Mouse (Mus musculus) midbrain, embryonic 13.5 days (tissue): ENCODE results near the gene Trim14. TPM values are rescaled to one million over a fixed set of nuclear protein-coding genes. Genes with fewer than 3 reads are reported as not detected.

Experiments
- ATAC-seq: fragments of 200-750 bp; cut with Nextera tagmentation; 2 replicates; pipeline ENCODE4 v1.8.0; 2017; ENCODE audit warnings: mild to moderate bottlenecking, moderate TSS enrichment, moderate library complexity
- H3K27ac ChIP-seq: fragments of 300-500 bp; sonication (generic); 2 replicates; pipeline ENCODE4 v1.5.1; 2015; ENCODE audit warnings: inconsistent platforms, mild to moderate bottlenecking, moderate library complexity
- H3K27me3 ChIP-seq: fragments of 300-500 bp; sonication (generic); 2 replicates; pipeline ENCODE4 v1.6.1; 2015; ENCODE audit warnings: mild to moderate bottlenecking, inconsistent platforms
- H3K36me3 ChIP-seq: fragments of 300-500 bp; sonication (generic); 2 replicates; pipeline ENCODE4 v1.6.1; 2015; ENCODE audit warnings: mild to moderate bottlenecking, inconsistent platforms
- H3K4me1 ChIP-seq: fragments of 300-500 bp; sonication (generic); replicated peaks from 2 replicates; pipeline ENCODE4 v1.6.1; 2015; ENCODE audit warnings: inconsistent platforms
- H3K4me2 ChIP-seq: fragments of 300-500 bp; sonication (generic); replicated peaks from 2 replicates; pipeline ENCODE4 v1.6.1; 2015; ENCODE audit warnings: moderate library complexity, mild to moderate bottlenecking, inconsistent platforms
- H3K4me3 ChIP-seq: fragments of 300-500 bp; sonication (generic); replicated peaks from 2 replicates; pipeline ENCODE4 v1.5.1; 2015; ENCODE audit warnings: mild to moderate bottlenecking, inconsistent platforms
- H3K9ac ChIP-seq: fragments of 300-500 bp; sonication (generic); replicated peaks from 2 replicates; pipeline ENCODE4 v1.6.1; 2015; ENCODE audit warnings: mild to moderate bottlenecking, inconsistent platforms
- H3K9me3 ChIP-seq: fragments of 300-500 bp; sonication (generic); 2 replicates; pipeline ENCODE4 v1.6.1; 2016; ENCODE audit warnings: mild to moderate bottlenecking, inconsistent platforms
- WGBS: fragments of 180-500 bp; shearing (Covaris S2); methylation state at CpG from one replicate; pipeline ENCODE4 v1.1.7; 2015; 5-methylcytosine and 5-hydroxymethylcytosine counted together
- polyA plus RNA-seq: library from polyadenylated mRNA; unstranded; fragments of >200 nt; fragmentation: Nextera tagmentation; extraction: Ambion mirVana; gene quantifications from 2 replicates; pipeline ENCODE4 v1.2.1, GENCODE M21; 2015

Gene Trim14
- polyA plus RNA-seq, 1 experiment from 2014 or later = 0.57 TPM

DNA sequence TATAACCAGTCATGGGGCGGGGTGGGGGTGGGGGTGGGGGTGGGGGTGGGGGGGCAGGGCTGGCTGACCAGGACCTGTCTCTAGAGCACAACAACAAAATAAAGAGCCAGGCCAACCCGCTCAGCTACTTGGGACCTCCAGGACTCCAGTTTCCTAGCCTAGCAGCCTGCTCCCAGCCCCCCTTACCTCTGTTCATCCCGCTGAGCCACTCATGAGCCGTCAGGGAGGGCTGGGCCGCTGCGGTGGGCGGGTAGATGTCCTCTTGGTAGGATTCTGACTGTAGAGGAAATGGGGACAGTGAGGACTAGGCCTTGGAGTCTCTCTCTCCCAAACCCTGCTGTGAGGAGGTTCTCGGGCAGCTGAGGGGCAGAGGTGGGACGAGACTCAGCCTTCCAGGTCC lies 5.8 kb upstream of the Trim14 start:
- WGBS = 47% methylated on average over 9 of the region's 9 CpGs
- H3K36me3 ChIP-seq = no peaks in the 10 kb centered on the region; the same call in 1 of the 2 replicates
- peaks cover 3% of the 10 kb centered on the region; the same call in 1 of the 2 replicates for H3K4me1 ChIP-seq
- H3K27me3 ChIP-seq = peaks cover 21% of the 10 kb centered on the region
- H3K4me3 ChIP-seq = no peak overlapping the region
- no peak overlapping the region for H3K4me2 ChIP-seq
- H3K9me3 ChIP-seq = no peaks in the 10 kb centered on the region
- no peak for ATAC-seq
- H3K9ac ChIP-seq = no peak overlapping the region
- H3K27ac ChIP-seq = no peak overlapping the region

DNA sequence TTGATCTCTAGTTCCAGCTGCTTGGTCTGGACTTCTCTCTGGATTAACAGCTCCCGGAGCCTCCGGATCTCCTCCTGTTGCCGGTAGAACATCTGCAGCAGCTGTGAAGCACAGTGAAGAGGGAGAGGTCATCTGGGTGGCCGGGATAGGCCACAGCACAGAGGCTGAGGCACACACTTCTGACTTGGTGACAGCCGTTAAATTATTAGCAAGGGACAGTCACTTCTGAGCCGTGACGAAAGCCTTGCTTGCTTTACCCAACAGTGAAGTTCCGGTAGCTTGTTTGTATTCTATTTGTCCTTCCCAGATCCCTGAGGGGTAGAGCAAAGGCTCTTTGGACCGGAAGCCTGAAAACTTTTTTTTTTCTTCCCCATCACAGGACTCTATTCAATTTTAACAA lies 3.2 kb upstream of the Trim14 start:
- peaks cover 47% of the 10 kb centered on the region for H3K27me3 ChIP-seq
- H3K9me3 ChIP-seq = no peaks in the 10 kb centered on the region
- H3K4me1 ChIP-seq = peaks cover 12% of the 10 kb centered on the region
- no peak overlapping the region for H3K9ac ChIP-seq
- H3K4me2 ChIP-seq = no peak overlapping the region
- WGBS = 71% methylated on average over 9 of the region's 9 CpGs
- H3K27ac ChIP-seq = no peak overlapping the region
- no peak for ATAC-seq
- H3K36me3 ChIP-seq = no peaks in the 10 kb centered on the region; the same call in 1 of the 2 replicates
- H3K4me3 ChIP-seq = no peak overlapping the region

DNA sequence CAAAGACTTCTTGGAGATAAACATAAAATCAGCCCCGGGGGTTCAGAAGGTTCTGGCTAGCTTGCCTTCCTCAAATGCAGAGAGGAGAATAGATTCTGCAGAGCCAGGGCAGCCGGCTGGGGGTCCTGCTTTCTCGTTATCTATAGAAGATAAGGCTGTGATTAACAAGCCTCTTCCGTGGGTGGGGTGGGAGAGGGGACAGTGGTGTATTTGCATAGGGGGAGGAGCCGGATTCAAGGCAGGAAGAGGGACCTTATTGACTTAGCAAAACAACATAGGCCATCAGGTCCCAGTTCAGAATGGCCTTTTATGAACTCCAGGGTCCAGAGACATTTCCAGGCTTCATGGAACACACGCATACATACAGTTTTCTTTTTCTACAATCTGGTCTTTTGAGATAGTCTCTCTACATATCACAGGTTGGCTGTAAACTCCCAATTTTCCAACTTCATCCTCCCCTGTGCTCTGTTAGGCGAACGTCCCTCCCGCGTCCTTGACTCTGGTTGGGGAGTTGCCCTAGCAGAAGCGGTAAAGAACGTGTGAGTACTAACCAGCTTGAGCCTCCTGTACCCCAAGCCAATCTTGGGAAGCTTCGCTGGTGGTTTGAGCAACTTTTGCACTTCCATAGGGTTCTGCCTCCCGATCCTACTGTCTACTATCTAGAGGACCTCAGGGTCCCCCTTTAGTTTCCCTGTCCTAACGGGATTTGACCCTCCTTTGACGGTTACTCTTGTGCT lies 679 bp downstream of the Trim14 start:
- Histone ChIP-seq H3K4me2 (peak overlapping the region; percentile 64), H3K4me3 (peak overlapping the region; percentile 42), H3K27me3 (peaks cover 69% of the 10 kb centered on the region), H3K9ac (peak overlapping the region; percentile 59), H3K36me3 (no peaks in the 10 kb centered on the region), H3K9me3 (no peaks in the 10 kb centered on the region), H3K27ac (no peak overlapping the region), H3K4me1 (peaks cover 15% of the 10 kb centered on the region)
- 9% methylated on average over 16 of the region's 16 CpGs for WGBS
- ATAC-seq = peak; percentile 9; the same call in 1 of the 2 replicates

DNA sequence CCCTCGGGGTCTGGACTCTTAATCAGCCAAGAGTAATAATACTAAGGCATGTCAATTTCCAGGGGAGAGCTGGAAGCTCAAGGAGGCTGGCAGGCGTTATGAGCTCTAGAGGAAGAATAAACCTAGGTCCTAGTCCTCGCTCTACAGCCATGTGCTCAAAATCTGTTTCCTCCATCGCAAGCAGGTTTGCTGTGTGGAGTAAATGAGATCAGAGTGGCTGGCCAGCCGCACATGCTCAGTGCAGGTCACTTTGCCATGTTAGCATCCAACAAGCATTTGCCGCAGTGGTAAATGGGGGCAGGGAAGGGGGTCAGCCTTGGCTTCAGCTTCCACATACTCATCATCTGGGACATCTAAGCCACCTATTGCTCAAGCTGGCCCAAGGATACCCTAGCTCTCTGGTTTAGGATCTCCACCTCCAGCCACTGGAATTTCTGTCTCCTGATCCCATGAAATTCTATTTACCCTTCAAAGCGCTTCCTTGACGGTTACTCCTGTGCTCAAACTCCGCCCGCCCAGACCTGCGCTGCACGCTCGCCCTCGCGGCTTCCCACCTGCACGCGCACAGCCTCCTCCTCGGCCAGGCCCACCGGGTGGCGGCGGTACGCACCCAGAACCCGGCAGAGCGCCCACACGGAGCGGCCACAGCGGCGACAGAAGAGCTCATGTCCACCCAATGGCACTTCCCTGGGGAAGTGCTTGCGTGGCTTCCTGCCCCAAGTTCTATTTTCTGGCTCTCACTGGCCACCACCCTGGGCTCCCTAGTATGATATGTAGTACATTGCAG lies 1.8 kb downstream of the Trim14 start:
- Histone ChIP-seq H3K9me3 (no peaks in the 10 kb centered on the region), H3K9ac (no peak overlapping the region), H3K4me3 (peak overlapping the region; percentile 28), H3K4me1 (peaks cover 15% of the 10 kb centered on the region), H3K27me3 (peaks cover 69% of the 10 kb centered on the region), H3K27ac (no peak overlapping the region), H3K36me3 (no peaks in the 10 kb centered on the region), H3K4me2 (peak overlapping the region; percentile 46)
- 11% methylated on average over 29 of the region's 29 CpGs for WGBS
- ATAC-seq = 0 out of 2 replicates have a peak, but pooled peaks have one; percentile 41

DNA sequence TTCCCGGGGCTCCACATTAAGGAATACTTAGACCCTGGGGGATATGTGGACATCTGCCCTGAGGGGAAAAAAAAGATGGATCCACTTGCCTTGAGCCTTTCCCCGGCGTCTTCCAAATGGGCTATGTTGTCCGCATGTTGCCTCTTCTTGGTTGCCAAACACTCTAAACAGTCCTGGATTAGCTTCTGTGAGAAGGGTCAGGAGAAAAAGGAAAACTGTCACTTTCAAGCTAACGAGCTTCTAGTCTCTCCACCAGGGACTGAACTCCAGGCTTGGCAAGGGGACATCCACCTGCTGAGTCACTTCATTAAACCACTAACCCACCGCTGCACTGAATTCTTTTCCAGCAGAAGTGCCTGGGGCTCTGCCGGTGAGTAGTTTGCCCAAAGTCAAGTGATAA lies 3.0 kb downstream of the Trim14 start:
- H3K4me2 ChIP-seq = no peak overlapping the region
- H3K4me3 ChIP-seq = no peak overlapping the region
- no peak overlapping the region for H3K27ac ChIP-seq
- H3K9ac ChIP-seq = no peak overlapping the region
- H3K4me1 ChIP-seq = peaks cover 15% of the 10 kb centered on the region
- H3K27me3 ChIP-seq = peaks cover 61% of the 10 kb centered on the region
- H3K36me3 ChIP-seq = no peaks in the 10 kb centered on the region
- ATAC-seq = no peak
- WGBS = 74% methylated on average over 7 of the region's 7 CpGs
- H3K9me3 ChIP-seq = no peaks in the 10 kb centered on the region

DNA sequence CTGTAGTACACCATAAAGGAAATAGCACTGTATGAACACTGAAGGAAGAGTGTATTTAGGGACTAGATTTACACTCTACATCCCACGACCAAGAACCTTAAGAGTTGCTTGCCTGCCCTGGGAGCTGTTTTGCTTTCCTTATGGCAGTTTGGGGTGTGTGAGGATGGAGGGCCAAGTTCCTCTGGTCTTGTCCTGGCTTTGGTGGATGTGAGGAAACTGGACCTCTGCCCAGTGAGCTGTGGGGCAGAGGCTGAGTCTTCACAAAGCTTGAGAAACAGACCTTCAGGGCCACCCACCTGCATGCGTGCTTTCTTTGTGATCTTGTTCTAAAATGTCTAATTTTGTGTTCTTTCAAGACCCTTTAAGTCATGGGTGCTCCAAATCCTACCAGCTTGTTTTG lies 3.4 kb downstream of the Trim14 start:
- Histone ChIP-seq H3K4me1 (peaks cover 15% of the 10 kb centered on the region), H3K9me3 (no peaks in the 10 kb centered on the region), H3K4me3 (no peak overlapping the region), H3K4me2 (no peak overlapping the region), H3K27me3 (peaks cover 57% of the 10 kb centered on the region), H3K9ac (no peak overlapping the region), H3K27ac (no peak overlapping the region), H3K36me3 (no peaks in the 10 kb centered on the region)
- no peak for ATAC-seq
- WGBS = 82% methylated on average over 2 of the region's 2 CpGs

DNA sequence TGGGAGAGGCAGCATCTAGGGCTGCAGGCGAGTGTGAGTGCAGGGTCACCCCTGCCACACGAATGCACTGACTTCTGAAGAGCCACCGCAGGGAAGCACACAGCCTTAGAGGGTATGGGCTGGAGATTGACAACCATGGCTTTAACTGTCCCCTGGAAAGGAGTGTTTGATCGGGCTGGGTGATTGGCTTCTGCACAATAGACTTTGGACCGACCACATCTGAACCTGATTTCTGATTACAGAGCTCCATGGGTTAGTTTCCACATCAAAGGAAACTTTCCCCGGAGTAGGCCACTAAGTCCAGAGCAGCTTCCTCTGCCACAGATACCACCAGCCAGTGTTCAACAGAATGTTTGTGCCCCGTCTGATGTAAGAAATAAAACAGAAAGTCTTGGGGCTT lies 6.2 kb downstream of the Trim14 start:
- Histone ChIP-seq H3K27me3 (peaks cover 31% of the 10 kb centered on the region), H3K27ac (no peak overlapping the region), H3K36me3 (no peaks in the 10 kb centered on the region), H3K9ac (no peak overlapping the region), H3K4me2 (no peak overlapping the region), H3K9me3 (no peaks in the 10 kb centered on the region), H3K4me1 (peaks cover 10% of the 10 kb centered on the region; the same call in 1 of the 2 replicates), H3K4me3 (no peak overlapping the region)
- 44% methylated on average over 7 of the region's 7 CpGs for WGBS
- 0 out of 2 replicates have a peak, but pooled peaks have one; percentile 20 for ATAC-seq

DNA sequence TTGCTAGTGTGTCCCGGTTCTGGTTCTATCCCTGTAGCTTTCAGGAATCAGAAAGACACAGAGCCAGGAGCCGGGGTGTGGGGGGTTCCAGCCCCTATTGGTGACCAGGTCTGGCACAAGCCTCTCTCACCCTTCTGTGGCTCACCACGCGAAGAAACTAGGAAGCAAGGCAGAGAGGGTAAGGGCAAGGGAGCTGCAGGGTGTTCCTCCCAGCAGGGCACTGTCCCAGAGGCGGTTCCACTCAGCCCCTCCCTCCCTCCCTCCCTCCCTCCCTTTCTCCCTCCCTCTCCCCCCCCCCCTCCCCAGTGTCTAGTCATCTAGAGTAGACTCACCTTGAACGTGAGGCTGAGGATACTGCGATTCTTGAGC lies 8.4 kb downstream of the Trim14 start:
- Histone ChIP-seq H3K9me3 (no peaks in the 10 kb centered on the region), H3K4me3 (no peak overlapping the region), H3K9ac (0 out of 2 replicates have a peak overlapping the region, but pooled peaks have one; percentile 28), H3K4me2 (peak overlapping the region; percentile 42), H3K36me3 (no peaks in the 10 kb centered on the region), H3K4me1 (peaks cover 3% of the 10 kb centered on the region; the same call in 1 of the 2 replicates), H3K27ac (no peak overlapping the region), H3K27me3 (peaks cover 10% of the 10 kb centered on the region; the same call in 1 of the 2 replicates)
- WGBS = 6% methylated on average over 7 of the region's 7 CpGs
- ATAC-seq = peak; percentile 43; the same call in 1 of the 2 replicates

DNA sequence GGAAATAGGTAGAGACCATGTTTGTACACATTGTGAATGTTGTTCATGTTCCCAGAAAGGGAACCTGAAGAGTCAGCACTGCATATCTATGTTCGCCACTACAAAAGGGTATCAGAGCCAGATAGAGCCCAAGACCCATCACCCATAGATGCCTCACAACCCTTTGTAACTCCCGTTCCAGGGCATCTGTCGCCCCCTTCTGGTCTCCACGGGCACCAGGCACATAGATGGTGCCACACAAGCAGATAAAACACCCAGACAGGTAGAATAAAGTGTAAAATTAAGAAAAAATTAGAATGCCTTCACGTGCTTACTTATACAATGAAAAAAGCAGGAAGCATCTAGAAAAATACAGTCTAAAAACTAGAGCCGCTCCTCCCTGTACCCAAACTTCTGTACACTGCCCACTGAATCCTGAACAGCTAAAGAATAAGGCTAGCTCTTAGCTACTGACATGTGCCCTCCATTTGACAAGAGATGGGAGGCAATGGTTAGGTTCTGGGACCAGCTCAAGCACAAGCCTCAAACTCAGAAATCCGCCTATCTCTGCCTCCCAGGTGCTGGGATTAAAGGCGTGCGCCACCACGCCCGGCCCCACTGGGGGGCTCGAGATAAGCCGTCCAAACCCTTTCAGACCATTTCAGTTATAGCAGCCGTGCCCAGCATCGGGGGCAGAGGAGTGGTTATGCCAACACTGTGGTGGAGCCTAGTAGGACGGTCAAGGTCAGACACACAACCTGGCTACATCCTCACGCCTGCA lies 9.0 kb downstream of the Trim14 start:
- H3K9me3 ChIP-seq = no peaks in the 10 kb centered on the region
- ATAC-seq = peak; percentile 62
- WGBS = 32% methylated on average over 17 of the region's 17 CpGs
- peak overlapping the region; percentile 42 for H3K4me2 ChIP-seq
- H3K27me3 ChIP-seq = peaks cover 8% of the 10 kb centered on the region; the same call in 1 of the 2 replicates
- H3K4me3 ChIP-seq = no peak overlapping the region
- peaks cover 3% of the 10 kb centered on the region; the same call in 1 of the 2 replicates for H3K4me1 ChIP-seq
- no peak overlapping the region for H3K27ac ChIP-seq
- H3K9ac ChIP-seq = 0 out of 2 replicates have a peak overlapping the region, but pooled peaks have one; percentile 28
- H3K36me3 ChIP-seq = no peaks in the 10 kb centered on the region

DNA sequence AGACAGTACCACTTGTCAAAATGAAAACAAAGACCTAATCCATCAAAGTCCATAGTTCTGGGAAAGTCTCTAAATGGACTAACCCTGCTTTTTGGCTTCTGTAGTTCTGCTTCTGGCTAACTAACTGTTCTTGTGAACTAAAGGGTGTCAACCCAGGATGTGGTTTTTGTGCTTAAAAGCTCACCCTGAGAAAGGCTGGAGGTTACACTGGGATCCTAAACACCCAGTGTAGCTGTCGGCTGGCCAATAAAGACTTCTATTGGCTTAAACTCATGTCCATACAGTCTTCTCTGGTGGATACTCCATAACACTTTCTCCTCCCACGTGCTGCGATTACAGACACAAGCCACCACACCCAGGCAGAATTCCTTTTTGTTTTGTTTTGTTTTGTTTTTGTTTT lies 9.7 kb downstream of the Trim14 start:
- 89% methylated on average over 3 of the region's 3 CpGs for WGBS

DNA sequence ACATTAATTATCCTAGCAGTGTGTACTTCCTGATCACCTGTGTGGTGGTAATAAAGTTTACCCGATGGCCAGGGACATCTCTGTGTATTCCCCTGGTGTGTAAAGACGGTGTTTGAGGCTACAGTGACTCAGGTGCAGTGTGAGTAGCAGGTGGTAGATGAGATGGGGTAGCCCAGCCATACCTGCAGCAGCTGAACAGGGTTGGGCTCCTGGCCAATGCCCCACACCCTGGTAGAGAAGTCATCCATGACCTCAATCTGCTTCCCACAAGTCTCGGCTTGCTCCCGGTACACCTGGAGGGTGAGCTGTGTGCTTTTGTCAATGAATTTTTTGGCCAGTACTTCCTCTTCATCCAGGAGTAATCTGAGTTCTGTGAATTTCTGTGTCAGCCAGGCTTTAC lies 12.6 kb downstream of the Trim14 start:
- H3K27me3 ChIP-seq = no peaks in the 10 kb centered on the region
- no peak overlapping the region for H3K4me2 ChIP-seq
- no peak overlapping the region for H3K4me3 ChIP-seq
- no peaks in the 10 kb centered on the region for H3K9me3 ChIP-seq
- no peak overlapping the region for H3K9ac ChIP-seq
- no peaks in the 10 kb centered on the region for H3K36me3 ChIP-seq
- H3K27ac ChIP-seq = no peak overlapping the region
- H3K4me1 ChIP-seq = peaks cover 3% of the 10 kb centered on the region; the same call in 1 of the 2 replicates
- no peak for ATAC-seq
- WGBS = 91% methylated on average over 4 of the region's 4 CpGs

More for the DNA sequence above, 9.7 kb downstream of the Trim14 start:
- no peak overlapping the region for H3K9ac ChIP-seq
- 0 out of 2 replicates have a peak, but pooled peaks cover under 1% of the 10 kb centered on the region for H3K27me3 ChIP-seq
- peaks cover 3% of the 10 kb centered on the region; the same call in 1 of the 2 replicates for H3K4me1 ChIP-seq
- no peak overlapping the region for H3K27ac ChIP-seq
- H3K36me3 ChIP-seq = no peaks in the 10 kb centered on the region
- no peak overlapping the region for H3K4me3 ChIP-seq
- ATAC-seq = no peak
- no peak overlapping the region for H3K4me2 ChIP-seq
- H3K9me3 ChIP-seq = no peaks in the 10 kb centered on the region
